Mouse (Mus musculus): ENCODE results near the gene AC140267.1. TPM values are rescaled to one million over a fixed set of nuclear protein-coding genes. Genes with fewer than 3 reads are reported as not detected.
A peak's percentile ranks its signal among the peaks of the same experiment; 100 is the strongest.

The AC140267.1 gene
- polyA plus RNA-seq (2016; fragmentation: Nextera tagmentation; extraction: Ambion mirVana): not detected in 2 replicates

DNA sequence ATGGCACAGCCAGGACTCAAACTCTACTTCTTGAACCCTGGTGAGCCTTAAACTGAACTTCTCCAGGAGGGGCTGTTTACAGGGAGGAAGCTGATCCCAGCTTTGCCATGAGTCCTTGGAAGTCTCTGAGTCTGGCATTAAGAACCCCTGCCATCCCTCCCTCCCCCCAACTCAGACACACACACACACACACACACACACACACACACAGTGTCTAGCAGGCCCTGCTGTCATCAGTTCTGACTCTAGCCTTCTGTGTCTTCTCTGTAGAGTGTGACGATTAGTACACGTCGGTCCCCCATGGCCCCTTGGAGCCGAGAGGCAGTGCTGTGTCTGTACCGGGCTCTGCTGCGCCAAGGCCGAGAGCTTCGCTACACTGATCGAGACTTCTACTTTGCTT lies at the start of gene AC140267.1:
Gene AC140267.1 (plus strand): TSS at position 301 of the 400 bp plus-strand sequence.
- Histone ChIP-seq H3K36me3 (peaks cover 48% of the 10 kb centered on the region), H3K4me3 (peak within 1 kb of the TSS; percentile 97), H3K4me1 (peaks cover 47% of the 10 kb centered on the region), H3K27ac (peak within 1 kb of the TSS; percentile 86), H3K9me3 (replicated peaks) (no peaks in the 10 kb centered on the region), H3K9ac (peak within 1 kb of the TSS; percentile 93), H3K4me2 (peak within 1 kb of the TSS; percentile 96), H3K27me3 (replicated peaks) (no peaks in the 10 kb centered on the region)
- ATAC-seq: no peak
- 88% methylated on average over 9 of the region's 9 CpGs for WGBS (ENCODE audit: insufficient replicate concordance)

DNA sequence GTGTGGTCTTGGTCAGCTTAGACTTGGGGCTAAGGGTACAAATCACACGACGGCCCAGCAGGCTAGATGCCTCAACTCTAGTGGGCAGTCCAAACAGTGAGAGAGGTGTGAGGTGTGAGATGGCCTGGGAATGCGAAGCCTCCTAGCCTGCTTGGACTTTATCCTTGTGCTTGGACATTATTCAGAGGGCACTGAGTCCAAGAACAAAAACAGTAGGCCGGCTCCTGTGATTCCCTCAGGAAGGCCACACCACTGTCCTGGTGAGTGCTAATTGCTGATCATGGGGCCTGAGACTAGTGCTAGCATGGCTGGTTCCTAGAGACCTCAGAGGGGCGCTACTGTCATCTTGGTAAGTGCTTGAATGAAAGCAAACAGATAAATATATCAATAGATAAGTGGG lies 46.7 kb upstream of the AC140267.1 start:
- 58% methylated on average over 5 of the region's 5 CpGs for WGBS (ENCODE audit: insufficient replicate concordance)
- no peak overlapping the region for H3K9ac ChIP-seq
- no peaks in the 10 kb centered on the region for H3K36me3 ChIP-seq
- peaks cover 22% of the 10 kb centered on the region for H3K27me3 ChIP-seq (replicated peaks)
- no peak overlapping the region for H3K4me2 ChIP-seq
- peaks cover 20% of the 10 kb centered on the region for H3K4me1 ChIP-seq
- no peak for ATAC-seq
- no peak overlapping the region for H3K27ac ChIP-seq
- H3K4me3 ChIP-seq: no peak overlapping the region
- no peaks in the 10 kb centered on the region for H3K9me3 ChIP-seq (replicated peaks)

DNA sequence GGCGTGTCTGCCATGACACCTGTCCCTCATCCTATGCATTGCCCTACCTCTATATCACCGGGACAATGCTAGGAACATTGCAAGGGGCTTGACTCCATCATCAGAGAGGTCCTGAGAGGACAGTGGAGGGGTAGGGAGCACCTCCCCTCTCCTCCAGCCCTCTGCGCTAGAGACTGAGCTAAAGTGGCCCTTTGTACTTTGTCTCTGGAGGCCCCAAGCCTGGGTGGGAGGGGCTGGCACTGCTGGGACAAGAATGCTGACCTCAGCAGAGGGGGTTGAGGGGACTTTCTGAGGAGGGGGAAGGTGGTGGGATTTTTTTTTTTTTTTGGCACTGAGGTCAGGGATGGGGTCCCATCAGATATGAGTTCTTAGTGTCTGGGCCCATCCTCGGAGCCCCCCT lies 45.6 kb upstream of the AC140267.1 start:
- 55% methylated on average over 4 of the region's 4 CpGs for WGBS (ENCODE audit: insufficient replicate concordance)
- peaks cover 20% of the 10 kb centered on the region for H3K4me1 ChIP-seq
- no peaks in the 10 kb centered on the region for H3K9me3 ChIP-seq (replicated peaks)
- no peak overlapping the region for H3K27ac ChIP-seq
- H3K36me3 ChIP-seq: no peaks in the 10 kb centered on the region
- ATAC-seq: no peak; the same call in 1 of the 2 replicates
- H3K4me3 ChIP-seq: no peak overlapping the region
- no peak overlapping the region for H3K4me2 ChIP-seq
- no peak overlapping the region for H3K9ac ChIP-seq
- H3K27me3 ChIP-seq (replicated peaks): peaks cover 22% of the 10 kb centered on the region

DNA sequence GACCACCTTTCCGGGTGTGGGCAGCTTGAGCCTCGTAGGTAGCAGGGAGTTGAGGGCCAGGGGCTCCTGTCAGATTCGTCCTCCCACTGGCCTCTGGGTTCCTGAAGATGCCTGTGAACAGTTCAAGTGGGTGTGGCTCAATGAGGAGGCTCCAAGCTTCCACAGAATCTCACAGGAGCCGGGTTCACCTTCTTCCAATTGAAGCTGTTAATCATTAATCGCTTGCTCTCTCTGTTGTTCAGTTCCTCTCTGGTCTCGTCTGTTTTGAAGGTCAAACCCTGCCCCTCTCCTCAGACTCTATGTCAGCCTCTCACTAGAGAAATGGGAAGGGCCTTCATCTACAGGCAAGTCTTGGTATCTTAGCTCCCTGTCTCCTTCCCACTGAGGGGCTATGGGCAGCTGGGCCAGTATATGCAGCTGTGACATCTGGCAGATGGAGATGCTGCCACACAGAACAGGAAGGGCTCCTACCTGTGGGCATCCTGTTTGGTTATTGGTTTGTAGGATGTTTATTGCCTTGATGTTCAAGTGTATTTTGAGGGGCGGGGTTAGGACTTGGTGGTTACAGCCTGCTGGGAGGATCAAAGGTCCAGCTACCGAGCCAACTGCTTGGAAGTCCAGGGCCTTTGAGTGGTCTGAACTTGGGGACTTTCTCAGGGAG lies 43.9 kb upstream of the AC140267.1 start:
- Histone ChIP-seq H3K4me2 (no peak overlapping the region), H3K27ac (peak overlapping the region; percentile 46), H3K4me3 (no peak overlapping the region), H3K9ac (no peak overlapping the region), H3K4me1 (peaks cover 20% of the 10 kb centered on the region), H3K36me3 (no peaks in the 10 kb centered on the region), H3K27me3 (replicated peaks) (peaks cover 26% of the 10 kb centered on the region), H3K9me3 (replicated peaks) (no peaks in the 10 kb centered on the region)
- no peak for ATAC-seq
- WGBS (ENCODE audit: insufficient replicate concordance): 46% methylated on average over 8 of the region's 8 CpGs

DNA sequence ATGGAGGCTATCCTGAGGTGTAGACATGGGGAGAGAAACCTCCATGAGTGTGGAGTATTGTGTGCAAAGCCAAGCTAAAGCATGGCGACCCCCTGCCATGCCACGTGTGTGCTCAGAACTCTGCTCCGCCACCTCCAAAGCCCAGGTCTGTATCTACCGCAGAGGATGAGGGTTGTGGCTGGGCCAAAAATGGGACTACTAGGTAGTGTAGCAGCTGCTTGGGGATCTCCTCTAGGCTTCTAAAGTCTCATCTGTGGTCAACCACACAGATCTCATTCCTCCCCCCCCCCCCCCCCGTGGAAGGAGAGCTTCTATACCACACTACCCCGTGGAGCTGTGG lies 43.4 kb upstream of the AC140267.1 start:
- Histone ChIP-seq H3K4me3 (no peak overlapping the region), H3K9ac (no peak overlapping the region), H3K4me2 (no peak overlapping the region), H3K36me3 (no peaks in the 10 kb centered on the region), H3K9me3 (replicated peaks) (no peaks in the 10 kb centered on the region), H3K4me1 (peaks cover 20% of the 10 kb centered on the region), H3K27me3 (replicated peaks) (peaks cover 26% of the 10 kb centered on the region), H3K27ac (no peak overlapping the region)
- ATAC-seq: no peak
- WGBS (ENCODE audit: insufficient replicate concordance): 73% methylated on average over 5 of the region's 6 CpGs

DNA sequence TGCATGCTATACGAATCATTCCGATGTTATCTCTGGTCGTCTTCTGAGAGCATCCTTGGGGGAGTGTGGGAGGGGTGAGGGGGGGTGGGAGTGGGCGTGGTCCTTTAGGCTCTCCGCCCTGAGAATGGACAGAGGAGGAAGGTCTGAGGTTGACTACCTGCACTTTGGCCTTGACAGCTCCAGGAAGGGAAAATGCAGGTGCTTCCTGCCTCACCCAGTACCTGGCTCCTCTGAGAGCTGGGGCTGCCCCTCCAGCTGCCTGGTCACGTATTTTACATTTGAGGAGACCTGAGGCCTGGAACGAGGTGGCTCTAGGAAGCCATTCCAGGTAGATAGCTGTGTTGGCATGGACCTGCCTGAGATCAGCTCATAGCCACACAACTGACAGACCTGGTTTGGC lies 42.8 kb upstream of the AC140267.1 start:
- no peak for ATAC-seq
- no peaks in the 10 kb centered on the region for H3K9me3 ChIP-seq (replicated peaks)
- no peak overlapping the region for H3K4me3 ChIP-seq
- no peaks in the 10 kb centered on the region for H3K36me3 ChIP-seq
- H3K27me3 ChIP-seq (replicated peaks): peaks cover 25% of the 10 kb centered on the region
- H3K9ac ChIP-seq: no peak overlapping the region
- H3K4me1 ChIP-seq: peaks cover 20% of the 10 kb centered on the region
- no peak overlapping the region for H3K4me2 ChIP-seq
- no peak overlapping the region for H3K27ac ChIP-seq
- 42% methylated on average over 7 of the region's 7 CpGs for WGBS (ENCODE audit: insufficient replicate concordance)

DNA sequence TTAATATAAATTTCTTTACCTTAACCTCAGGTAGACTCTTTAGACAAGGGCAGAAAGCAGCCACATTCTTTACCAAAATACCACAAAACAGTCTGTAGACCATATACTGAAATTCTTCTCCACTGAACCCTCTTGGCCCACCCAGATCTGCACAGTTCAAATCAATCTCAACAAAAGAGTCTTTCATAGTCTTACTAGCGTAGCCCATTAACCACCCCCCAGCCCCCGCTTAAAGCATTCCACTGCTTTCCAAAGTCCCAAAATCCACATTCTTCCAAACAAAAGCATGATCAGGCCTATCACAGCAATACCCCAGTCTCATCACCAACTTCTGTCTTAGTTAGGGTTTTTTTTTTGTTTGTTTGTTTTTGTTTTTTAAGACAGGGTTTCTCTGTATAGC lies 36.1 kb upstream of the AC140267.1 start:
- no peak for ATAC-seq
- Histone ChIP-seq H3K9me3 (replicated peaks) (no peaks in the 10 kb centered on the region), H3K36me3 (no peaks in the 10 kb centered on the region), H3K9ac (no peak overlapping the region), H3K4me2 (no peak overlapping the region), H3K27me3 (replicated peaks) (peaks cover 11% of the 10 kb centered on the region; the same call in 1 of the 2 replicates), H3K4me3 (no peak overlapping the region), H3K27ac (no peak overlapping the region), H3K4me1 (no peaks in the 10 kb centered on the region)
- WGBS (ENCODE audit: insufficient replicate concordance): 61% methylated on average over 2 of the region's 2 CpGs

DNA sequence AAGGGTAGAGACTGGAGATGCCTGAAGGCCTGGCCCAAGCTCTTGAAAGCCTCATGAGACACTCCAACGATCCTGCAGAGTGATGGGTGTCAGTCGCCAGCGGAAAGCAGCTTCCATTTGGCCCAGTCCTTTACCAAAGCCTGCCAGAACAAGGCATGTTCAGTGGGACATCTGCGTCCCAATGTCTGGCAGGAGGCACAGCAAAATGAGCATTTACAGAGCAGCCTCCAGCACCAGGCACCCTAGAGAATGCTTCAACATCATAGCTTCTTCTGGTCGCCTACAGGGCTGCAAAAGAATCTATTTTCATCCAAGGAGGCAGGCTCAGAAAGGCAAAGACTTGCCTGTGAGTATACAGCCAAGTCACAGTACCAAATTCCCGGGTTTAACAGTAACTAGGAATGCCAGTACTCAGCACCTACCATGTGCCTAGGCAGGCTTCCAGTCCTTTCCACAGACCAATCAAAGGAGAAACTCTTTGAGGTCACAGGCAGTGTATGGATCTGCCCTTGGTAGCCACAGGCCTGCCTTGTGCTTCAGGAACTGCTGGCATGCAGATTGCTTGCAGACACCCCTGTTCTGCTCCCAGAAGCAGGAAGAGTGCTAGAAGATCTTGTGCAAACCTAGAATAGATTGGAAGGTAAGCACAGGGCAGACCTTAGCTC lies 33.4 kb upstream of the AC140267.1 start:
- no peaks in the 10 kb centered on the region for H3K9me3 ChIP-seq (replicated peaks)
- H3K4me1 ChIP-seq: no peaks in the 10 kb centered on the region
- WGBS (ENCODE audit: insufficient replicate concordance): 56% methylated on average over 6 of the region's 6 CpGs
- H3K27me3 ChIP-seq (replicated peaks): peaks cover 27% of the 10 kb centered on the region
- no peak for ATAC-seq
- H3K36me3 ChIP-seq: no peaks in the 10 kb centered on the region
- no peak overlapping the region for H3K4me3 ChIP-seq
- no peak overlapping the region for H3K27ac ChIP-seq
- no peak overlapping the region for H3K4me2 ChIP-seq
- H3K9ac ChIP-seq: no peak overlapping the region

DNA sequence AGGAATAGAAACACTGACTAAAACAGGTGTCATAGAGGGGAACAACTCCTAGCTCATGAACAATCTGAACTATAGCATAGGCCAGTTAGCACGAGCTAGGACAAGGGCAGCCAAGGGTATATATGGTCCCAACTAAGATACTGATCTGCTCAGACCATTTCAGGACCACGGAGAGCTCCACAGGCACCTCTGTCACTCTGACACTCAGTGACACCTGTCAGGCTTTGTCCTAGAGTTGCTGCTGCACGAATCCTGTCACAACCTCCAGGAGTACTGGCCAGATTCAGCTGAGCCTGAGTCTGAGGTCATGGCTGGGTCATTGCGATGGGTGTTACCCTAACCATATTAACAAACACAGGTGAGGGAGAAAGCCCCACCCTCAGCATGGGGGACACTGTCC lies 32.2 kb upstream of the AC140267.1 start:
- Histone ChIP-seq H3K4me1 (peaks cover 4% of the 10 kb centered on the region; the same call in 1 of the 2 replicates), H3K4me2 (no peak overlapping the region), H3K4me3 (no peak overlapping the region), H3K9ac (no peak overlapping the region), H3K27me3 (replicated peaks) (peaks cover 33% of the 10 kb centered on the region), H3K27ac (no peak overlapping the region), H3K36me3 (no peaks in the 10 kb centered on the region), H3K9me3 (replicated peaks) (no peaks in the 10 kb centered on the region)
- WGBS (ENCODE audit: insufficient replicate concordance): 19% methylated on average over 4 of the region's 4 CpGs
- ATAC-seq: no peak

DNA sequence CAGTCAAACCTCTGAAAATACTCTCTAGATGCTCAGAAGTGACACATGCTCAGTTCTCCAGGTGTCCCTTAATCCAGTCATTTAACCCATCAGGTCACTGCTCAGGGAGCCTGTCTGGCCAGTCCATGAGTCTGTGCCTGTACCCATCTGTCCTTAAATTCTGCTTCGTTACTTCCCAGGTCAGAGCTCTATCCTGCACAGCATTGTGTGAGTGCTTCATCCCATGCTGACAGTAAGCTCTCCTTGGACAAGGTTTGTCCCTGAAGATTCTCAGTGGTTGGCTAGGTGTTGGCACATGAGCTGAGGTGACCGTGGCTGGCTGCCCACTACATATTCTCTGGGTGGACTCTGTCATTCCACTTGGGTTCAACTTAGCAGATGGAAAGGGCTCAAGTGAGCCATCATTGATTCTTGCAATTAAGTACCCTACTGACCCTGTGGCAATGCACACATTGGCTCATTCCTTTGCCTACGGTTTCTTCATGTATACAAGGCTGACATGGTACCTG lies 29.5 kb upstream of the AC140267.1 start:
- H3K4me3 ChIP-seq: no peak overlapping the region
- no peaks in the 10 kb centered on the region for H3K9me3 ChIP-seq (replicated peaks)
- peaks cover 4% of the 10 kb centered on the region; the same call in 1 of the 2 replicates for H3K4me1 ChIP-seq
- 64% methylated on average over 3 of the region's 3 CpGs for WGBS (ENCODE audit: insufficient replicate concordance)
- H3K27ac ChIP-seq: no peak overlapping the region
- no peak overlapping the region for H3K9ac ChIP-seq
- ATAC-seq: no peak
- H3K4me2 ChIP-seq: no peak overlapping the region
- peaks cover 43% of the 10 kb centered on the region for H3K27me3 ChIP-seq (replicated peaks)
- 0 out of 2 replicates have a peak, but pooled peaks cover 1% of the 10 kb centered on the region for H3K36me3 ChIP-seq

DNA sequence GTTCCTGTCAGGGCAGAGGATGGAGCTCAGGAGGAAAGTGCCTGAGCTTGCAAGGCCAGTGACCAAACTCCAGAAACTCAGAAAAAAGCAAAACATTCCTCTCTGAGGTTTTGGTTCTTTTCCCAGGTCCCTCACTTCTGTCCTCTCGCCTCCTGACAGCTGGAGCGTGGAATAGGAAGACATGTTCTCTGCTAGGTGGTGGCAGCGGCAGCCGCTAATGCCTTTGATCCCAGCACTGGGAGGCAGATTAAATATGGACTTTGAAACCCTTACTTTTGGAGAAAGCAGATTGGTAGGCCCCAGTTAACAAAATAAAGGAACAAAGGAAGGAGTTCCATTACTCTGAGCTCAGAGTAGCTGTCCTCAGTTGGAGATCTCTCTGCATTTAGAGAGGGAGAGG lies 27.2 kb upstream of the AC140267.1 start:
- no peak for ATAC-seq
- Histone ChIP-seq H3K4me3 (no peak overlapping the region), H3K27ac (no peak overlapping the region), H3K4me2 (no peak overlapping the region), H3K27me3 (replicated peaks) (peaks cover 64% of the 10 kb centered on the region), H3K9me3 (replicated peaks) (no peaks in the 10 kb centered on the region), H3K36me3 (0 out of 2 replicates have a peak, but pooled peaks cover 8% of the 10 kb centered on the region), H3K9ac (no peak overlapping the region), H3K4me1 (peaks cover 11% of the 10 kb centered on the region; the same call in 1 of the 2 replicates)
- WGBS (ENCODE audit: insufficient replicate concordance): 42% methylated on average over 4 of the region's 4 CpGs

DNA sequence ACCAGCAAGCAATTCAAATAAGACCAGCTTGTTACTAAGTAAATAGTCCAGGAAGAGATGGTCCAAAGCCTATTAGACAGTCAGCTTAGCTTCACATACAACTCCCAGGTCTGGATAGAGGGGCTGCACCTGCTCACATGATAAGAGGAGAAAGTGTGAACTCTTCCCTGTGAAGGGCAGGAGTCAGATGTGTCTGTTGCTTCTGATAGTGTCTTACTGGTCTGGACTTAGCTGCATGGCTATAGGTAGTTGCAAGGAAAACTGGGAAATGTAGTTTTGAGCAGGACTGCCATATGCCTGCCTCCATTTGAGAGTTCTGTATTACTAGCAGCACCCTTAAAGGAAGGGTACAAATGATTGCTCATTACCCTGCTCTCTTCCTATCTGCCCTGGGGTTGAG lies 21.9 kb upstream of the AC140267.1 start:
- H3K36me3 ChIP-seq: 0 out of 2 replicates have a peak, but pooled peaks cover 8% of the 10 kb centered on the region
- H3K4me3 ChIP-seq: no peak overlapping the region
- ATAC-seq: peak; percentile 77
- H3K27ac ChIP-seq: no peak overlapping the region
- 0 out of 2 replicates have a peak, but pooled peaks cover 14% of the 10 kb centered on the region for H3K4me1 ChIP-seq
- H3K4me2 ChIP-seq: no peak overlapping the region
- H3K27me3 ChIP-seq (replicated peaks): peaks cover 30% of the 10 kb centered on the region
- H3K9me3 ChIP-seq (replicated peaks): no peaks in the 10 kb centered on the region
- 0 out of 2 replicates have a peak overlapping the region, but pooled peaks have one; percentile 35 for H3K9ac ChIP-seq
